Mouse (Mus musculus) lung, adult 2 months (tissue): ENCODE measurements around the gene Arhgdib.

Source experiments
- CTCF ChIP-seq: fragments of 200-500 bp; IDR thresholded peaks from 2 replicates; pipeline ENCODE4 v1.5.1; 2011; ENCODE audit warnings: mild to moderate bottlenecking, low read length, control low read depth; ENCODE audit not compliant: insufficient read depth
- POLR2A ChIP-seq: fragments of 200-500 bp; IDR thresholded peaks from 2 replicates; pipeline ENCODE4 v1.6.1; 2011; ENCODE audit warnings: low read depth, mild to moderate bottlenecking, control low read depth, low read length, borderline replicate concordance; ENCODE audit errors: extremely low read depth

DNA sequence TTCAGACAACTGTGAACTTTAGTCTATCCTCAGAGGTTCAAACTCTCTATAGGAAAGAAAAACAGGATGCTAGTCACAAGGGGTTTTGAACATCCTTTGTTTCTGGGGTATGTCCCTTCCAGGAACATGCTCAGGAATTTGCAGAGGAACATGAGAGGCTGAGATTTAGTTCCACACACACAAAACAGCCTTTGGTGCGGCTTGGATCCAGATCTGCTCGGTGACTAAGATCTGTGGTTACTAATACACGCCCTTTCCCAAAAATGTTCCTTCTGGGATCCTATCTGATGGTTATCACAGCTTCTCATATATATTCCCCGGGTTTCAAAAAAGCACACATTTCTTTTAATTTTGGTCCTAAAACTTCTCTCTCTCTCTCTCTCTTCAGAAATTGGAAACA lies 43.9 kb downstream of the Arhgdib start:
- no peak for TF ChIP-seq CTCF
- TF ChIP-seq POLR2A, result no peak
